Mouse (Mus musculus) megakaryocyte, embryonic 14.5 days (primary cell): ENCODE data around the gene Kcnrg.

Experiments used
- FLI1 ChIP-seq: IDR thresholded peaks from 2 replicates; pipeline ENCODE4 v1.6.1; 2012; ENCODE audit warnings: low read length, inconsistent platforms, mixed read lengths
- GATA1 ChIP-seq: IDR thresholded peaks from 3 replicates; pipeline ENCODE4 v1.6.1; 2012; ENCODE audit warnings: mixed read lengths, low read length, inconsistent platforms, borderline replicate concordance

GRCm38 (mm10) chr14:61589288-61590065 is 17.8 kb upstream of the Kcnrg start:
- no peak for TF ChIP-seq GATA1
- TF ChIP-seq FLI1 = no peak
